Mouse (Mus musculus): Measurements from ENCODE around the gene 1700018B08Rik. TPM values are rescaled to one million over a fixed set of nuclear protein-coding genes. Genes with fewer than 3 reads are reported as not detected.

The 1700018B08Rik gene
- total RNA-seq, 2 experiments from 2014 or later: not detected

- ATAC-seq (replicated peaks; ENCODE audit: poor library complexity, severe bottlenecking): no peak
Measured at GRCm38 (mm10) chr8:121526811-121527550, 17.1 kb downstream of the 1700018B08Rik start.

GRCm38 (mm10) chr8:121525111-121525818 lies 18.9 kb downstream of the 1700018B08Rik start:
- ATAC-seq (replicated peaks; ENCODE audit: poor library complexity, severe bottlenecking): peak; percentile 77

GRCm38 (mm10) chr8:121513429-121513828 lies 30.7 kb downstream of the 1700018B08Rik start:
- peak; percentile 58 for ATAC-seq (replicated peaks; ENCODE audit: poor library complexity, severe bottlenecking)

- ATAC-seq (replicated peaks; ENCODE audit: poor library complexity, severe bottlenecking): no peak
Measured at GRCm38 (mm10) chr8:121511751-121512150, 32.4 kb downstream of the 1700018B08Rik start.

GRCm38 (mm10) chr8:121497621-121498020 lies 46.5 kb downstream of the 1700018B08Rik start:
- no peak for ATAC-seq (replicated peaks; ENCODE audit: poor library complexity, severe bottlenecking)

- no peak for ATAC-seq (replicated peaks; ENCODE audit: poor library complexity, severe bottlenecking)
Measured at GRCm38 (mm10) chr8:121491633-121492032, 52.5 kb downstream of the 1700018B08Rik start.

GRCm38 (mm10) chr8:121484072-121484782 lies 59.9 kb downstream of the 1700018B08Rik start:
- ATAC-seq (replicated peaks; ENCODE audit: poor library complexity, severe bottlenecking): no peak

Other genes starting within 250 kb of the 1700018B08Rik start
- gene Fbxo31, start 34.5 kb upstream of the 1700018B08Rik start, total RNA-seq (2014; fragmentation: Nextera tagmentation): 6.8 and 17.9 TPM in 2 replicates
- 6.2 and 7.8 TPM in 2 replicates for gene Fbxo31, start 34.5 kb upstream of the 1700018B08Rik start, total RNA-seq (2017)
- 77.9 and 84.4 TPM in 2 replicates for gene Map1lc3b, start 46.0 kb upstream of the 1700018B08Rik start, total RNA-seq (2014; fragmentation: Nextera tagmentation)
- gene Map1lc3b, start 46.0 kb upstream of the 1700018B08Rik start, total RNA-seq (2017): 68.5 and 77.1 TPM in 2 replicates
- not detected in 2 replicates for gene Zcchc14, start 108.6 kb upstream of the 1700018B08Rik start, total RNA-seq (2014; fragmentation: Nextera tagmentation)
- gene Zcchc14, start 108.6 kb upstream of the 1700018B08Rik start, total RNA-seq (2017): 0.30 TPM in 1 of 2 replicates, not detected in the other
- not detected in 2 replicates for gene Jph3, start 185.3 kb upstream of the 1700018B08Rik start, total RNA-seq (2014; fragmentation: Nextera tagmentation)
- not detected in 2 replicates for gene Jph3, start 185.3 kb upstream of the 1700018B08Rik start, total RNA-seq (2017)

All from granulocyte monocyte progenitor cell, adult 5-6 weeks (primary cell).